Mouse (Mus musculus) liver, postnatal 0 days (tissue): Measurements from ENCODE around the gene Pnpo.

Source experiments
- CTCF ChIP-seq: sonication (generic); IDR thresholded peaks from 2 replicates; pipeline ENCODE4 v1.5.1; 2016; ENCODE audit warnings: antibody characterized with exemption, low read depth
- EP300 ChIP-seq: IDR thresholded peaks from 2 replicates; pipeline ENCODE4 v1.6.1; 2016; ENCODE audit warnings: antibody characterized with exemption, low read depth, mild to moderate bottlenecking

DNA sequence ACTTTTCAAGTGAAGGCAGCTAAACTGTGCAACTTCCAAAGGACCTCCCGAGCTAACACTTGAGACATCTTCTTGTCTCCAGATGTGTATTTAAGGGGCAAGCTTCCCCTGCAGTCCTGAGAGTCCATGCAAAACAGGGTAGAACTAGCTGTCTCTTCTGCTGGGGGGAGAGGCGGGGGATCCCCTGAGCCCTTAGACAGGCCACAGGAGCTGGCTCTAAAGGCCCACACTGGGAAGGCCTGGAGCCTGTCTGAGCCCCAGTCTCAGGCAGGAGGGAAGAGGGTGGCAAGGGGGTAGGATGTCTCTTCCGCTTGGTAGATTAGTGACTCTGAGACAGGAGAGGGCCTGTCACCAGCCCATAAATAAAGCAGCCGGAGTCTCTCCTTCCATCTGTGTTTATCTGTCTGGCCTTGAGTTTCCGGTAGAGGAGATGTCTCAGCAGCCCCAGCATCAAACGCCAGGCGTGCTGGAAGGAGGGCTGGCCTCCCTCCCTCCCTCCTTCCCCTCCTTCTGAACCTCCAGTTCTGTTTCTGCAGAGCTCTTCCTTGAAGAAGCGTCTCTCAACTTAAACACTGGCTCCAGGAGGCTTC, 49.0 kb upstream of the Pnpo start:
- no peak for TF ChIP-seq CTCF
- no peak for TF ChIP-seq EP300
